Mouse (Mus musculus) layer of hippocampus, postnatal 10 days (tissue): Measurements from ENCODE around the gene Fgfr2. TPM values are rescaled to one million over a fixed set of nuclear protein-coding genes. Genes with fewer than 3 reads are reported as not detected.
A peak's percentile ranks its signal among the peaks of the same experiment; 100 is the strongest.
"Not testable (repeated sequence)": the region's sequence is repeated elsewhere in the genome, so short reads cannot be mapped to it uniquely, and the experiment has no call there.

Experiments
- DNase-seq, 2 experiments: peaks; one replicate each; pipeline ENCODE4 v3.0.0; 2021; ENCODE audit warnings: low spot score in 2 of 2
- total RNA-seq, 2 experiments: library from RNA; stranded (reverse); gene quantifications; 2 replicates each; pipeline ENCODE4 v1.2.3; 2021

Fgfr2 gene
- total RNA-seq, 2 experiments from 2014 or later = 35.6 to 48.3 TPM

- DNase-seq = peak; percentile 33 to 43
These were observed 2063.3 kb downstream of the Fgfr2 start for GRCm38 (mm10) chr7:131059808-131060207.

GRCm38 (mm10) chr7:131057918-131058317, 2065.2 kb downstream of the Fgfr2 start:
- not testable (repeated sequence) for DNase-seq

- DNase-seq = peak in 1 of 2 experiments; percentile 7
These were observed 2068.3 kb downstream of the Fgfr2 start for GRCm38 (mm10) chr7:131054808-131055370.

- DNase-seq = not testable (repeated sequence)
These were observed 2073.3 kb downstream of the Fgfr2 start for GRCm38 (mm10) chr7:131049829-131050228.

GRCm38 (mm10) chr7:131045258-131045835, 2077.8 kb downstream of the Fgfr2 start:
- DNase-seq = not testable (repeated sequence)

- DNase-seq = no peak
These were observed 2080.5 kb downstream of the Fgfr2 start for GRCm38 (mm10) chr7:131042657-131043056.

- DNase-seq = not testable (repeated sequence)
These were observed 2082.4 kb downstream of the Fgfr2 start for GRCm38 (mm10) chr7:131040760-131041159.

- DNase-seq = no peak
These were observed 2086.1 kb downstream of the Fgfr2 start for GRCm38 (mm10) chr7:131037083-131037482.

- no peak for DNase-seq
These were observed 2086.8 kb downstream of the Fgfr2 start for GRCm38 (mm10) chr7:131036396-131036795.

- no peak for DNase-seq
These were observed 2091.4 kb downstream of the Fgfr2 start, which contains the start of gene Dmbt1 for GRCm38 (mm10) chr7:131031755-131032154. Dmbt1 (plus strand) TSS chr7:131032053.

- no peak for DNase-seq
These were observed 2095.6 kb downstream of the Fgfr2 start for GRCm38 (mm10) chr7:131027557-131027956.

GRCm38 (mm10) chr7:131024807-131025206, 2098.3 kb downstream of the Fgfr2 start:
- no peak for DNase-seq

GRCm38 (mm10) chr7:131019181-131019580, 2104.0 kb downstream of the Fgfr2 start:
- DNase-seq = no peak

GRCm38 (mm10) chr7:131011901-131012300, 2111.2 kb downstream of the Fgfr2 start:
- DNase-seq = no peak

- DNase-seq = no peak
These were observed 2114.0 kb downstream of the Fgfr2 start for GRCm38 (mm10) chr7:131009178-131009577.

- DNase-seq = no peak
These were observed 2115.9 kb downstream of the Fgfr2 start for GRCm38 (mm10) chr7:131007221-131007620.

- no peak for DNase-seq
These were observed 2119.1 kb downstream of the Fgfr2 start for GRCm38 (mm10) chr7:131004071-131004470.

- DNase-seq = no peak
These were observed 2121.0 kb downstream of the Fgfr2 start for GRCm38 (mm10) chr7:131001976-131002726.

GRCm38 (mm10) chr7:130993907-130994306, 2129.2 kb downstream of the Fgfr2 start:
- DNase-seq = no peak

GRCm38 (mm10) chr7:130991174-130991789, 2131.9 kb downstream of the Fgfr2 start:
- DNase-seq = no peak

GRCm38 (mm10) chr7:130989371-130989770, 2133.8 kb downstream of the Fgfr2 start:
- no peak for DNase-seq

- no peak for DNase-seq
These were observed 2135.0 kb downstream of the Fgfr2 start for GRCm38 (mm10) chr7:130988146-130988545.
